Comparison of ENCODE assay signal across 1 mouse cellular context in the genomic region with DNA sequence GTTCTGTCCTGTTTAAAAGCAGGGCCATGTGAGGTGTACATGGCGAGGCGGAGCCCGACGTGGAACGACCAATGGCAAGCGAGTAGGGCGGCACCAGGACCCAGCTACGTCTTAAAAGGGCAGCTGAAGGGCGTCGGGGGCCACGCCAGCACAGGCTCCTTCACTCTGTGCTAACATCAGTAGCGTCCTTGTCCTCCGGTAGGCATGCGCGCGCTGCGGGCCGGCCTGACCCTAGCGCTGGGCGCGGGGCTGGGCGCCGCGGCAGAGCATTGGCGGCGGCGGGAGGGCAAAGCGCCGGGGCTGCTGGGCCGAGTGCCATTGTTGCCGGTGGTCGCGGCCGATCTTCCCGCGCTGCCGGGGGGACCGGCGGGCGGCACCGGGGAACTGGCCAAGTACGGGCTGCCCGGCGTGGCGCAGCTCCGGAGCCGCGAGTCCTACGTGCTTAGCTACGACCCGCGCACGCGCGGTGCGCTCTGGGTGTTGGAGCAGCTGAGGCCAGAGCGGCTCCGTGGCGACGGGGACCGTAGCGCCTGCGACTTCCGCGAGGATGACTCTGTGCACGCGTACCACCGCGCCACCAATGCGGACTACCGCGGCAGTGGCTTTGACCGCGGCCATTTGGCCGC.
A peak's percentile ranks its signal among the peaks of the same experiment; 100 is the strongest.
TF ChIP-seq lines count a peak whose summit lies in the region.

Gene Endog, plus strand, starts transcription at position 123 of the 626 bp plus-strand sequence.

TF ChIP-seq in CH12.LX, 34 proteins besides CTCF, POLR2A, EP300 and RAD21 (continued from another document):
- no peak for TF ChIP-seq JUN (IDR thresholded peaks at IDR 0.05; ENCODE audit: insufficient read depth, low read depth, low read length)
- no peak for TF ChIP-seq MEF2A (IDR thresholded peaks at IDR 0.05; ENCODE audit: borderline replicate concordance, low read depth, low read length)
- TF ChIP-seq MAZ (IDR thresholded peaks at IDR 0.05; ENCODE audit: low read depth, low read length), result 0 out of 2 replicates have a peak, but pooled peaks have one; percentile 18
- peak; percentile 87 for TF ChIP-seq NRF1 (IDR thresholded peaks at IDR 0.05; ENCODE audit: low read depth, low read length)
- no peak for TF ChIP-seq USF2 (conservative IDR thresholded peaks at IDR 0.05; ENCODE audit: low read depth, low read length)
